Mouse (Mus musculus) kidney, adult 2 months (tissue): Measurements from ENCODE around the gene Ccs.

Experiments
- CTCF ChIP-seq: fragments of 200-500 bp; conservative IDR thresholded peaks from 2 replicates; pipeline ENCODE4 v1.5.1; 2011; ENCODE audit warnings: low read depth, mild to moderate bottlenecking, control low read depth, low read length, moderate library complexity, mixed read lengths; ENCODE audit not compliant: insufficient read depth, insufficient read length
- POLR2A ChIP-seq: fragments of 200-500 bp; IDR thresholded peaks from one replicate; pipeline ENCODE4 v1.6.1; 2011; ENCODE audit warnings: low read depth, low read length, control low read depth

DNA sequence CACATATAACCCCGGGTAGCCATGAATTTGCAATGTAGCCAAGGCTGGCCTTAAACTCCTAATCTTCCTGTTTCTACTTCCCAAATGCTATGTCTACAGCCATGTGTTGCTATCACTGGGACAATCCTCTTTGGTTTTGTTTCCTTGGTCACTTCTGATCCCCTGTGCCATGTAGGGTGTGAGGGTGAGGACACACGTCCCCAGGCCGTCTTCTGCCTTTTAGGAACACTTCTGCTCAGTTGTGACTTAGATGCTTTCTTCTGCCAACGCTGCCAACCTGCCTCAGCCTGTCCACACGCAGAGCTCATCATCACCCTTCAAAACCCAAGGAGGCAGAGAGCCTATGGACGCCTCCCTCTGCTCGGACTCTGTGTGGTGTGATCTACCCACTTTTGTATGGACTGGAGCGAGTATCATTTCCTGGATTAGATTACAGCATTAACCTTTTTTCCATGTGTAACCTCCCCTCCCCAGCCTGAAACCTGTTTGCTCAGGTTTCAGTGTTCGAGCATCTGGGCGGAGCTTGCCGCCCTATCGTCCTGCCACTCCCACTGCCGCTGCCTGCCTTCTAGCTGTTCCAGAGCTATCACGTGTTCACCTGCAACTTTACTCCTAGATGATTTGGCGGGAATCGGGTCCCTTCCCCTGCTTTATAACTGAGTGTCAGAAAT lies 10.6 kb downstream of the Ccs start:
- TF ChIP-seq CTCF (no peak), POLR2A (no peak)
